Mouse (Mus musculus) adipose tissue, adult 10 weeks (tissue): ENCODE data around the gene Fitm1. TPM values are rescaled to one million over a fixed set of nuclear protein-coding genes. Genes with fewer than 3 reads are reported as not detected.

Experiments
- polyA plus RNA-seq: library from polyadenylated mRNA; stranded (reverse); fragments of 350-450 nt; fragmentation: Illumina TruSeq; extraction: RNeasy Lipid Tissue Mini Kit (QIAGEN cat#74804); gene quantifications from one replicate; pipeline ENCODE4 v1.2.3, GENCODE M21; 2014; ENCODE audit warnings: low read depth, low replicate concordance

Fitm1 gene
- 0.46 TPM for polyA plus RNA-seq

DNA sequence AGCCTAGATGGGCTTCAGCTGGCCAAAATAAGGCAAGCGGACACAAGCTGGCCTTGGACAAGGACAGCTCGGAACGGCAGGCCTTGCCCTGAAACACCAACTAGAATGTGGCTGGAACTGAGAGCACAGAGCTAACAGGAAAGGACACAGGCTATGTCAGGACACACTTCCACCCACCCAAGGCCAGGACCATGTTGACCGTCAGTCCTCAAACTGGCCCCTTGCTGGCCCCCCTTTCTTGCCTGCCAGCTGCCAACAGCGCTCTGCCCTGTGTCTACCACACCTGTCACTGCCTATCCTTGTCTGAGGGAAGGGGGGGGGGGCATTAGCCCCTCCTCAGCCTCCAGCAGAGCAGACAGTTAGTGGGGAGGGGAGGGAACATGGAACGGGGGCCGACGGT is at the start of gene Fitm1:
Gene Fitm1 (plus strand): TSS at position 316 of the 400 bp plus-strand sequence.

DNA sequence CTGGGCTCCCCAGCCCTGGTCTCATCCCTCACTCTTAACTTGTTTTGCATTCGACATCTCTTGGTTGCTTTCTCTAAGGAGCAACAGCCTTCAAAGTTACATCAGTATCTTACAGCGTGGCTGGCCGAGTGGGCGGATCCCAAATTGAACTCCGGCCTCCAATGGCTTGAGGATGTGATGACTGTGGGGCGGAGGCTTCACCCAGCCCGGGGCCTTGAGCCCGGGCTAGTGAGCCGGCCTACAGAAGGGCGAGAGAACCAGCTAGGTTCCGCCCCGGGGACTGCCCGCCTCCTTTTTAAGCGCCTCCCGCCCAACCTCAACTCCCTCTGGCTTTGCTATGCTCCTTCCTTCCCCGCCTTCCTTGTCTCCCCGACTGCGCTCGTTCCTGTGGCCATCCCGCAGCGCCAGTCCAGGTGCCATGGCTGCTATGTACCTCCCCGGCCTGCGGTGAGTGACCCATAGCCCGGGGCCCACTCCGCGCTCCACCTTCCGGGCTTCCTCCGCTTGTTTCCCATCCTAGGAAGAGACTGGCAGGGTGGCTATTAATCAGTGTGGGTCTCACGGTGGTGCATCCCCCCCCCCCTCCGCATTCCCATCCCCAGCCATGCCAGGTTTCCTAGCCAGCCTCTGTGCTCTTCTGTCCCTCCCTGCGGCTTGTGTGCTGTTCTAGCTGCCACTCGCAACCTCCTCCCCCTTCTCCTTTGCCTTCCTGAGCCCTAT is 35.2 kb upstream of the Fitm1 start, which contains the start of gene Pck2:
Gene Pck2 (plus strand): TSS at position 200 of the 720 bp plus-strand sequence.

DNA sequence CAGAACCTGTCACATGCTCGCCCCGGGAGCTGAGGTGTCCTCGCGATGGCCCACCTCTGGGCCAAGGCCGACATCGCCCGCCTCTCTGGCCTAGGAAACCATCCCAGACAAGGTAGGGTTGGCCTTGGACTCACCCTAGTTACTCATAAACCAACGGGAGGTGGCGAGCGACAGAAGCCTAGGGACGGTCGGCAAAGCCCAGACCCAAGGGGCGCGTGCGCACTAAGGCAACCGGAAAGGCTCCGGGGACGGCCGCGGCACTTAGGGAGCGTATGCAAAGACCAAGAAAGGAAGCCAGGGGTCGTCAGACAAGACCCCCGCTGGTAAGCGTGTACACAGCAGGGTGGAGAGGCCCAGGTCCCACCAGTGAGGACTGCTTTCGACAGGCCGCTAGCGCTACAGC is 15.6 kb upstream of the Fitm1 start, which contains the start of gene Dcaf11:
Gene Dcaf11 (plus strand): TSS at position 208 of the 403 bp plus-strand sequence.

DNA sequence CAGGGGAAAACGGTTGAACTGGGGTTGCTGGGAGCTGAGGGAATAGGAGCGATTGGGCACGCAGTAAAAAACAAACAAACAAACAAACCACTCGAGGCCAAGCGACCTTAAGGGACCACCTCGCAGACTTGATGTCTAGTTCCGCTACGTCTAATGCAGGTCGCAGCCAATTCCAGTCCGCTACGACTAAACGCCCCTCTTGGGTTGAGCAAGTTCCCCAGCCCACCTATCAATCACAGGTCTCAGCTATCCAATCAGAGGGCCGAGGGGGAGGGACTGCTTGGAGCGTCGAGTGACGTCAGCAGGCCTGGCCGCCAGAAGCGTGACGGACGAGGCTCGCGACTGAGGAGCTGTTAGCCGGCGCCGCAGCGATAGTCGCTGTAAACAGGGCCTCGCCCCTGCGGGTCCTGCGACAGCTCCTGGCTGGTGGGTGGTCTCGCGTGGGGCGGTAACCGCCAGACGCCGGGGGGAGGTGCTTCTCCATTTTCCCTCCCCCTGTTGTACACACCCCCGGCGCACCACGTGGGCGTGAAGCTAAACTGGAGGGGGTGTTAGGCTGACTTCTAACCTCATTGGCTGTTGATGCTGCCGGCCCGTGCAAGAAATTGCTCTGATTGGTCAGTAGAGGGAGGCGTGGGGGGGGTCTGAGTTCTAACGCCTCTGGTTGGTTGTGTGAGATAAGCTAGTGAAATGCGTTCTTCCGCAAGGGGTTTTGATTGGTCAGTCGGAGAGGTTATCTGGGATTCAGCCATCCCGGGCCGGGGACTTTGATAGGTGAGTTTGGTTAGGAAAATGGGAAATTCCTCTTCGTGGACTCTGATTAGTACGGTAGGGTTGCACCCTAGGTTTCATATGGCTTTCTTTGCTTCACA is 15.0 kb upstream of the Fitm1 start, which contains the start of gene A730061H03Rik:
Gene A730061H03Rik (minus strand): TSS at position 205 of the 872 bp plus-strand sequence.

DNA sequence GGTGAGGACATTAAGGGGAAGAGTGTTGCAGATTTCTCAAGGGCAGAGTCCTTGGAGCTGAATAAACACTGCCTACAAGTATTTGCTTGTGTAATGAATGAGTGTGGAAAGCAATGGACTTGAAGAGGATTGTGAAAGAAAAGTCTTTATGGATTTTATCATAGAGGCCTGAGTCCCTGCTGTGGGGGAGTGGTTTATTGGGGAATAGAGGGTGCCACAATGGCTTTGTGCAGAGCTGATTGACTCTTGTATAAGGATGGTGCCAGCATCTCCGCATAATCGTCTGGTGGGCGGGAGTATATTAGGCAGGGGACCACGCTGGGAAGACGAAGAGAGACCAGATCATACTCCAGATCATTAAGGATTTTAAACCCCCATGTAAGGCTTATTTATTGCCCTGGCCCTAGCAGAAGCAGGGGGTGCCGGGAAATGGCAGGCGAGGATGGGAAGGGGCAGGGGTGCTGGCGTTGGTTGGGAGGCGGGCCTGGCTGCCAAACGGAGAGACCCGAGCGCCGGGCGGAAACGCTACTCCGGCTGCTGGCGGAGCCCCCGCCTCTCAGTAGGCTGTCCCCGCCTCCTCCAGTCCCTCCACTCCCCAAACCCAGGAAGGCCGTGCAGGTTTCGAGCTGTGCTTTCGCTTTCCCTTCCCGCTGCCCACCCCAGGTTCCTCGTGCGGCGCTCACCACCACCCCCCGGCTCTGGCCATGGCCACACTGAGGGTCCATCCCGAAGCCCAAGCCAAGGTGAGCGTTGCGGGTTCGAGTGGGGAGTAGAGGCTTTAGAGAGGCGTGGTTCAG is 2.7 kb downstream of the Fitm1 start, which contains the start of gene Psme1:
Gene Psme1 (plus strand): TSS at position 253 of the 797 bp plus-strand sequence.

DNA sequence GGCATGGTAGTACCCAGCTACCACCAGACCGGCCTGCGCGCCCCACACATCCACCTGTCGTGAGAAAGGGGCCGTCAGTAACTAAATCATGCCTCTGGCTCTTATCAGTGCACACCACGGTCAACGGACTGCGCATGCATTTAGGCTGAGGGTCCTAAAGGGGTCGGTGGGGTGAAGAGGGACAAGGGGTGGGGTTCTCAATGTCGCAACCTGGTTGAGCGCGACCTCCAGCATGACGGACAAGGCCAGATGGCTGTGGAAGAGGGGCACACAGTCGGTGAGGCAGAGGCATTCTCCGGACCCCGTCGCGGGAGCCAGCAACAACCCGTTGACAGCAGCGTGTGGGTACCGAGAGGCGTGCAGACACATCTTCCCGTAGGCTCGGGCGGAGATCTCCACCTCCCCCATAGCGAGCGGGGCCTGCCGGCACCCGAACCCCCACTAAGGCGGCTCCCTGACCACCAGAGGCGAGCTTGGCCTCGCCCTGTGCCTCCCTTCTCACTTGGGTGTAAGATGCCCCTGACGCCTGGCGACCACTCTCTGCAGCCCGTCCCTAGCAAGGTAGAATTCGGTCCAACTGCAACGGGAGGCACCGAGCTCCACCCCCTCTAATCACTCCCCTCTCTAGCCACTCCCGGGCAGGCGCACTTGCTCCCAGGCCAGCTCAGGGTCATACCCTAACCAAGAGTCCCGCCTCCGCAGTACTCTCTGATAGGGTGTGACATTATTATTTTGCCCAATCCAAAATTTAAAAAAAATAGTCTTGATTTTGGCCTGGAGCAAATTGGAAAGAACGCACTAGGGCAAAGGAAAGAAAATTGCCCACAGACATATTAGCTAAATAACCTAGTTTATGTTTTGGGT is 9.5 kb downstream of the Fitm1 start, which contains the start of gene Emc9:
Gene Emc9 (minus strand): TSS at position 601 of the 864 bp plus-strand sequence.

DNA sequence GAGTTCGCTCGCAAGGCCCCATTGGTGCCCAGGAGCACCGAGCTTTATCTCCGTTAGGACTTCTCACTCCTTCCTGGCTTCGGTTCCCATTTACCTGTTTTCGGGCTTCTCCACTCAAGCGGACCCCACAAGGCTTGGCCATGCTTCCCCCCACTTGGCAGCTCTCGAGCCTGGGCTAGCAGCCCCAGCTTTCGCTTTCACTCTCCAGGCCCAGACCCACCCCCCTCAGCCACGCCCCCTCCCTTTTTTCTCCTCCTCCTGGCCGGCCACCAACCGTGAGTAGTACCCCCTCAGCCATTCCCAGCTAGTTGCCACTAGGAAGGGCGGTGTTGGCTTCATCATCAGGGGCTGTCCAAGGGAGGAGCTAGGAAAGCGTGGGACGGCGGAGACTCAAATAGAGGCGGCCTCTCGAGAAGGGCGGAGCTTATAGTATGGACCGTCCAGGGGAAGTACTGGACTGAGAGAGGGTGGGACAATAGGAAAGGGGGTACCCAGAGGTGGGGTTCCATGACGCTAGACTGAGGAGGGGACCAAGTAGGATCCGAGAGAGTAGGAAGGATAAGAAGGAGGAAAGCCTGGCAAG is 15.4 kb downstream of the Fitm1 start, which contains the start of gene Psme2:
Gene Psme2 (minus strand): TSS at position 366 of the 583 bp plus-strand sequence.

DNA sequence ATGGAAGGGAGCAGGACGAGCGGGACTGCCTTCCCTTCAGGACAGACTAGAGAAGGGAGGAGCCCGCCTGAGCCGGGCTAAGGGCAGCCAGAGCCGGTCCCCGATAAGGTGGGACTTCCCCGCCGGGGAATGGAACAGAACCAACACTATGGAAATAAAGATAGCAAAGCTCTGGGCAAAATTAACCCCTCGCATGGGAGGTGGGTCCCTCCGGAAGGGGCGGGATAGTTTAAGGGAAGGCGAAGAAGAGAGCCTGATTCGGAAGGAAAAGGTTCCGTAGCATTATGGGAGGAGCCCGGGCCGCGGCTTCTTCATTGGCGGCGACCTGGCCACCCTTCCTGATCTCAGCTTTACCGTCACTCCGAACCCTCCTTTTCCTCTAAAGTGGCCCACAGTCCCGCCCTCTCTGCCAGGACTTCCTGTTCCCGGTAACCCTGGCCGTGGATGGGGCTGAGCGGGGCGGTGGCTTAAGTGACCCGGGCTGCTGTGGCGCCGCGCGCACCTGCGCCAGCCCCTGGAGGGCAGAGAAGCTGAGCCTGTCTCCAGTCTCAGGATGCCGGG is 16.0 kb downstream of the Fitm1 start, which contains the start of gene Rnf31:
Gene Rnf31 (plus strand): TSS at position 378 of the 561 bp plus-strand sequence.

DNA sequence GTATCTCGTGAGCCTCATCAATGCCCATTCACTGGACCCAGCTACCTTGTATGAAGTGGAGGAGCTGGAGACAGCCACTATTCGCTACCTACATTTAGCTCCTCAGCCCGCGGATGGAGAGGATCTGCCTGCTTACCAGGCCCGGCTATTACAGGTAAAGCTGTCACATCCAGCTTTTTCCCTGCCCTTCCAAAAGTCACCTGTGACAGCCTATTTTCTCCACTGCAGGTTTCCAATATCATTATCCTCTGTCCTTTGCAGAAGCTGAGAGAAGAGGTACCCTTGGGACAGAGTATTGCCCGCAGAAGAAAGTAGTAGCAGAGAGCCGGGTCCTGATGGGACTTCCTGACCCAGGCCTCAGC is 27.8 kb downstream of the Fitm1 start, which contains the start of gene Irf9:
Gene Irf9 (plus strand): TSS at position 301 of the 362 bp plus-strand sequence.

DNA sequence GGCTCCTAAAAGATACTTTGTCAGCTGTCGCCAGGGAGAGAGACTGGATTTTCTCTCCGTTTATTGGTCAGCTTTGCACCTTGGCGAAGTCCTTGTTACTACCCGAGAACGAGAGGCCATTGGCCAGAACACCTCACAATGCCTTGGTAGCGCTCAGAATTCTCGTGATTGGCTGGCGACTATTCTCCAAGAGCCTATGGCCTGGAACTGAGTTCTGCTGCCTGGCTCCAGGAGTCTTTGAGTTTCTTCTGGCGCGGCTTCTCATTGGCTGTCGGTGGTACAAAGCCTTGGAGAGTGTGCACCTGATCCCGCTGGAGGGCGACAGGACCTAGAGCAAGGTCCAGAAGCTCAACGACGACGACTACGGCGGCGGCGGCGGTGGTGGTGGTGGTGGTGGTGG is 42.4 kb downstream of the Fitm1 start, which contains the start of gene Rec8:
Gene Rec8 (plus strand): TSS at position 216 of the 400 bp plus-strand sequence.

Other genes starting within 250 kb of the Fitm1 start
- gene Dhrs4, start 96.9 kb upstream of the Fitm1 start, polyA plus RNA-seq = 82.3 TPM
- gene Carmil3, start 85.0 kb upstream of the Fitm1 start, polyA plus RNA-seq = 0.93 TPM
- not detected for gene Cpne6, start 65.2 kb upstream of the Fitm1 start, polyA plus RNA-seq
- not detected for gene Nrl, start 50.6 kb upstream of the Fitm1 start, polyA plus RNA-seq
- 33.9 TPM for gene Pck2, start 35.4 kb upstream of the Fitm1 start, polyA plus RNA-seq
- 139 TPM for gene Dcaf11, start 15.6 kb upstream of the Fitm1 start, polyA plus RNA-seq
- 1.9 TPM for gene A730061H03Rik, start 15.2 kb upstream of the Fitm1 start, polyA plus RNA-seq
- 110 TPM for gene Psme1, start 2.5 kb downstream of the Fitm1 start, polyA plus RNA-seq
- gene Emc9, start 9.7 kb downstream of the Fitm1 start, polyA plus RNA-seq = 40.1 TPM
- gene Psme2, start 15.5 kb downstream of the Fitm1 start, polyA plus RNA-seq = 153 TPM
- 20.2 TPM for gene Rnf31, start 16.1 kb downstream of the Fitm1 start, polyA plus RNA-seq
- 46.8 TPM for gene Irf9, start 28.0 kb downstream of the Fitm1 start, polyA plus RNA-seq
- gene Rec8, start 42.4 kb downstream of the Fitm1 start, polyA plus RNA-seq = 25.8 TPM
- gene Ipo4, start 60.3 kb downstream of the Fitm1 start, polyA plus RNA-seq = 45.8 TPM
- gene Gm49378, start 62.3 kb downstream of the Fitm1 start, polyA plus RNA-seq = 0.86 TPM
- gene Tm9sf1, start 68.2 kb downstream of the Fitm1 start, polyA plus RNA-seq = 96.9 TPM
- gene Tssk4, start 74.6 kb downstream of the Fitm1 start, polyA plus RNA-seq = 5.4 TPM
- 46.3 TPM for gene Mdp1, start 84.9 kb downstream of the Fitm1 start, polyA plus RNA-seq
- 25.4 TPM for gene Gmpr2, start 96.3 kb downstream of the Fitm1 start, polyA plus RNA-seq
- 186 TPM for gene Nedd8, start 96.5 kb downstream of the Fitm1 start, polyA plus RNA-seq
- 14.4 TPM for gene Tinf2, start 106.2 kb downstream of the Fitm1 start, polyA plus RNA-seq
- gene Tgm1, start 138.3 kb downstream of the Fitm1 start, polyA plus RNA-seq = 2.5 TPM
- 28.8 TPM for gene Rabggta, start 146.6 kb downstream of the Fitm1 start, polyA plus RNA-seq
- 77.8 TPM for gene Dhrs1, start 170.1 kb downstream of the Fitm1 start, polyA plus RNA-seq
- 15.5 TPM for gene Nop9, start 170.1 kb downstream of the Fitm1 start, polyA plus RNA-seq
- gene Cideb, start 182.8 kb downstream of the Fitm1 start, polyA plus RNA-seq = 5.3 TPM
- 0.77 TPM for gene Ltb4r2, start 185.8 kb downstream of the Fitm1 start, polyA plus RNA-seq
- 2.9 TPM for gene Ltb4r1, start 190.3 kb downstream of the Fitm1 start, polyA plus RNA-seq
- 9.6 TPM for gene Adcy4, start 208.5 kb downstream of the Fitm1 start, polyA plus RNA-seq
- gene Ripk3, start 213.2 kb downstream of the Fitm1 start, polyA plus RNA-seq = 3.7 TPM
- 8.8 TPM for gene Nfatc4, start 247.5 kb downstream of the Fitm1 start, polyA plus RNA-seq